Mouse (Mus musculus): ENCODE measurements around the gene Cd101.

Gene Cd101

DNA sequence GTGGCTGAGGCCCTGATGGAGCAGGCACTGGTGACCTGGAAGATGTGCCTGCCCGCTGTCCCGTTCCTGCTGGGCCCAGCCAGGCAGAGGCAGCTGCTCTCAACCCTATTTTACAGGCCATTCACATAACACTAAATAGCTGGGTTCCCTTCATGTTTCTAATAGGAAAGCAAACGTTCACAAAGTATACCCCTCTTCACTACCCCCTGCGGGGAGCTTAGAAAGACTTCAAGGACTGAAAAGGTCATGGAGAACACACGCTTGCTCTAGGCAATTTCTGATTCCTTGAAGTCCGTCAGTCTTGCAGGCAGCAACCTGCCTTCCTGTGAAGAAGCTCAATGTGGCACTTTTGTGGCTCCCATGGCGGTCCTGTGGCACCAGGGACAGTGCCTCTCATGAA lies 12.6 kb upstream of the Cd101 start:
- DNase-seq (ENCODE audit: low read depth), result no peak

DNA sequence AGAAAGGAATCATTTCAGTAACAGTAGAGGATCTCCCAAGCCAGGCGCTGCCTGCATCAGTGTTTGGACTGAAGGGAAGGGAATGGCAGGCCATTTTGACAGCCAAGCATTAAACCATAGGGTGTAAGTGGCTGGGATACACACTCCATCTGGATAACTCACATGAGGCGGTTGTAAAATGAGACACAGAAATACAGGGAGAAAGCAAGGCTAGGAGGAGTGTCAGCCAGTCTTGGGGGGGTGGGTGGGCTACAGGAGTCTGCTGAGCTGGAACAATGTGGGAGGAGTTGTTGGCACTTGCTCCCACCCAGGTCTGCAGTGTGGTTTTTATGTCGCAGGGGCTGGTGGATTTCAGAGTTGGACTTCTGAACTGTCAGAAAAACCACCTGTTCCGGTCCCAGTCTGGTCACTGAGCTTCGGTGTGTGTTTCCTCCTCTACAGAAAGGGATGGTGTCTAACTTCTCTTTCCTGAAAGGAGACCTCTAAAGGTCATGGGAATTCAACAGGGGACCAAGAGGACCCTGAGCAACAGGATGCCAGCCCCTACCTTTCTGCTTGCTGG lies 8.7 kb upstream of the Cd101 start:
- DNase-seq (ENCODE audit: low read depth), result no peak

DNA sequence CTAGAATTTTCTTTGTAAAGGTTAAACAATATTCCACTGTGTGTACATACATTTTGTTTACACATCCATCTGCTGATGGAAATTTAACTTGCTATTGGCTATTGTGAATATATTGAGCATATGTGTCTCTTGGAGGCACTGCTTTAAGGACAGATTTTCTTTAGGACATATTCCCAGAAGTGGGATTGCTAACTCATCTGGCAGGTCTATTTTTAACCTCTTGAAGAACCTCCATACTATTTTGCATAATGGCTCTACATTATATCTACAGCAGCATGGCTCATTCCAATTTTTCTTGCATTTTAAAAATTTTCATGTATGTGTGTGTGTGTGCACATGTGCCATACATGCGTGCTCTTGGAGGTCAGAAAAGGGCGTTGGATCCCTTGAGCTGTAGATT lies 6.6 kb upstream of the Cd101 start:
- DNase-seq (ENCODE audit: low read depth), result no peak

- DNase-seq (ENCODE audit: low read depth), result no peak
These were observed 5.2 kb upstream of the Cd101 start for GRCm38 (mm10) chr3:101034509-101034908.

- DNase-seq (ENCODE audit: low read depth), result no peak
These were observed 4.3 kb upstream of the Cd101 start for GRCm38 (mm10) chr3:101033644-101034043.

GRCm38 (mm10) chr3:101031456-101032142 lies 2.2 kb upstream of the Cd101 start:
- no peak for DNase-seq (ENCODE audit: low read depth)

GRCm38 (mm10) chr3:101030630-101031029 lies 1.3 kb upstream of the Cd101 start:
- no peak for DNase-seq (ENCODE audit: low read depth)

GRCm38 (mm10) chr3:101026741-101027140 lies 2.6 kb downstream of the Cd101 start:
- DNase-seq (ENCODE audit: low read depth), result no peak

- DNase-seq (ENCODE audit: low read depth), result no peak
These were observed 6.4 kb downstream of the Cd101 start for GRCm38 (mm10) chr3:101022967-101023366.

GRCm38 (mm10) chr3:101021481-101022051 lies 7.8 kb downstream of the Cd101 start:
- no peak for DNase-seq (ENCODE audit: low read depth)

- no peak for DNase-seq (ENCODE audit: low read depth)
These were observed 8.3 kb downstream of the Cd101 start for GRCm38 (mm10) chr3:101021073-101021472.

- DNase-seq (ENCODE audit: low read depth), result no peak
These were observed 10.9 kb downstream of the Cd101 start for GRCm38 (mm10) chr3:101018494-101018893.

GRCm38 (mm10) chr3:101016050-101016449 lies 13.3 kb downstream of the Cd101 start:
- no peak for DNase-seq (ENCODE audit: low read depth)

- no peak for DNase-seq (ENCODE audit: low read depth)
These were observed 14.1 kb downstream of the Cd101 start for GRCm38 (mm10) chr3:101015254-101015653.

GRCm38 (mm10) chr3:101013536-101013935 lies 15.8 kb downstream of the Cd101 start:
- DNase-seq (ENCODE audit: low read depth), result no peak

DNA sequence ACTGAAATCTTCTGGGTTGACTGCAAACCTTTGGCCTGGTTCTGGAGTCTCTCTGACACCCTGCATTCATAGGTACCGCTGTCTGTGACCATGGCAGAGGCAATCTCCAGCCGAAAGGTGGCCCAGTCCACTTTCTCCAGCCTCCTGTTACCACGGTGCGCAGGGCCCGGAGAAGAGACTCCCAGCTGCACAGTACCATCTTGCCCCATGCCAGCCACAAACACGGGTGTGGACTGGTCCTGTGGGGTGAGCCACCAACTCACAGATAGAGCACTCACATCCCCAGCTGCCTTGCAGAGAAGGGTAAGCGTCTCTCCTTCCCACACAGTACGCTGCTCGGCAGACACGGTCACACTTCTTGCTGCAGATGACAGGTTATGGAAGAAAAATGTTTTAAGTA lies 16.4 kb downstream of the Cd101 start:
- DNase-seq (ENCODE audit: low read depth), result no peak

- DNase-seq (ENCODE audit: low read depth), result no peak
These were observed 16.8 kb downstream of the Cd101 start for GRCm38 (mm10) chr3:101012597-101012996.

DNA sequence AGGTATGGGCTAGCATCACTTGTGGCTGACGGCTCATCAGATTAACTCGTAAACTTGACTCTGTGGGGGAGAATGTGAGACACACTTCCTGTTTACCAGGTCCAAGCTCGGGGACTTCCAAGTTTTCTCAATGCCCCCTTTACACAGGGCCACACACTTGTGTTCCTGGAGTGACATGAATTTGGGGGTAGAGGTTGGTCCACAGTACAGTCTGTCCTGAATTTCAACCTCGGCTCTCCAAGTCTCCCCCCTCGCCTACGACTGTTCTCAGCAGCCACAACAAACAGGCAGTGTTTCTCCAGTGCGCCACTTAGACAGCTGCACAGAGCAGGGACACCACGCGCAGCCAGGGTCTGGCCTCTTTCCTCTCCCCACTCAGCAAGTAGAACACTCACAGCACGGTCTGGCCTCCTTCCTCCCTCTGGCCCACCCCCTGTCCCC lies 17.2 kb downstream of the Cd101 start:
- DNase-seq (ENCODE audit: low read depth), result no peak

DNA sequence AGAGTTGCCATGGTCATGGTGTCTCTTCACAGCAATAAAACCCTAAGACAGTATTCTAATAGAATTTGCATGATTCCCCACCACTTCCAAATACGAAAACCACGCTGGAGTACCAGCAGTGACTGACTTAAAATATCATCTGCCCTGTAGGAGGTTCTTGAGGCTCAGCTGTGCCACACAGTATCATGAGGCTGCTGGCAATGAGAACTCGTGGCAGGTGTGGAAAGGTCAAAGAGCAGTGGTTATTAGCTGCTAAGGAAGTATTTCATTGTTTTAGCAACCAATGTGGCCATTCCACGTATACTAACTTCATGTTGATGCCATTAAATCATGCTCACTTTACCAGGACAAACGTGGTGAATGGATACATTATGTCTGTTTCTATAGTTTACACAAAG lies 18.2 kb downstream of the Cd101 start:
- DNase-seq (ENCODE audit: low read depth), result no peak

GRCm38 (mm10) chr3:101010589-101011202 lies 18.7 kb downstream of the Cd101 start:
- no peak for DNase-seq (ENCODE audit: low read depth)

GRCm38 (mm10) chr3:101007112-101007782 lies 22.1 kb downstream of the Cd101 start:
- DNase-seq (ENCODE audit: low read depth), result no peak

DNA sequence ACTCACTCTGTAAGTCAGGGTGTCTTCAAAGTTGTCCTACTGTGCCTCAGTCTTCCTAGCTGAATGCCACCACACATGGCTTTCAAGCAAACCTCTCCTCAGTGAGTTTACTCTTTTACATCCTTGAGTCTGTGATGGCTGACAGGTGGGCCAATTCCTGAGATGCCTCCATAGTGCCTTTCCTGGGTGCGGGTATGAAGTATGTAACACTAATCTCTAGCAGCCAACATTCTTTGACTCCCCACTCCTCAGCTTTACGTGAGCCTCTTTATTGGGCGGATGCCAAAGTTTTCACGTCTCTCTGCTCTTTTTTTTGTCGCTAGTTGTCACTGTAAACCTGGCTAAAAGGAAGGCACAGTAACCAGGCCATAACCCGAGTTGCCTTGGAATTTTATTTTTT lies 24.0 kb downstream of the Cd101 start:
- no peak for DNase-seq (ENCODE audit: low read depth)

All from fibroblast of lung, adult 2 months (primary cell).